Mouse (Mus musculus) right cerebral cortex, postnatal 4 days (tissue): ENCODE measurements around the gene Nkx2-3.

Experiments used
- DNase-seq: peaks from one replicate; pipeline ENCODE4 v3.0.0-alpha.2; 2022

The Nkx2-3 gene

DNA sequence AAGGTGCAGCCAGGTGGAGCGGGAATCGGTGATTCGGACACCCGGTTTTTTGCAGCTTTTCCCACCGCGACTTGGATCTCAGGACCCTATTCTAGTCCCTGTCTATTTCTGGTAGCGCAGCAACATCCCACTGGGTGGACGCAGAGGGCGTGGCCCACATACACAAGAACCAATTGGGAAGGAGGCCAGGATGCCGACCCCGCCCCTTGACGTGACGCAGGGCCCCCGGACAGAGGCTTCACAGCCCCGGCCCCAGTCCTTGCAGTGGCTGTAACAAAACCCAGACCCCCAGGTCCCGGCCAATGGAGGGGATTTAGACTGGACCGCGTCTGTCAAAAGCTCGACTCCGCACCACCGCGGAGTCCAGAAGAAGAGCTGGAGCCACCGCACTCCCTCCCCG, at the start of gene Nkx2-3:
Nkx2-3 (plus strand) TSS at position 275 of the 400 bp plus-strand sequence.
- DNase-seq: no peak

DNA sequence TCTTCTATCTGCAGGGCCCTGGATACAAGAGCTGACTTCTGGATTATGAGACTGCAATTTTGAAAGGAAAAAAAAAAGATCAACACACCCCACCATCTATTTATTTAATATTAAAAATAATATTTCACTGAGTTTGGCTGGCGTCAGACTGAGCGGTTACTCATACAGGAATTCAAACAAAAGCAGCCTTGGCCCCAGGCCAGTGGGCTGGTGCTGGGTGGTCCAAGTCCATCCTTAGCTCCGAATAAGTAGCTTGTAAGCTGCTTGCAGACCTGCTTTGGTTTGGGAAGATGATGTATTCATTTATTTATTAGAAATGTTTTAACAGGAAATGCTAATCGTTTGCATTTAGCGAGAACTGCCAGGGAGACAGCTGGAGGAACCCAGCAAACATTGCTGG, 49.0 kb upstream of the Nkx2-3 start:
- no peak for DNase-seq

DNA sequence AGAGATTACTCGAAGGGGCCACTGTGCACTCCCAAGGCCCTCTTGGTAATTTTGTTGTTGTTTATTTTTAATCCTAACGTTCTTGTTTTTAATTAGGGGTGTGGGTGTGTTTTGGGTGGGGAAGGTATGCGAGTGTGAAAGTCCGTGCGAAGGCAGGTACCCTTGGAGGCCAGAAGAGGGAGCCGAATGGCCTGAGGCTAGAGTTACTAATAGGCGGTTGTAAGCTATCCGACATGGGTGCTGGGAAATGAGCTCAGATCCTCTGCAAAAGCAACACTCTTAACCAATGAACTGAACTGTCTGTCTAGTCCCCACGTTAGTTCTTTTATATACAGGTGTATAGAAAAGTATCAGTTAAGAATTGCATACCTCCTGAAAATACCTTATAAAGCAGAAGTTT, 43.8 kb upstream of the Nkx2-3 start:
- no peak for DNase-seq

DNA sequence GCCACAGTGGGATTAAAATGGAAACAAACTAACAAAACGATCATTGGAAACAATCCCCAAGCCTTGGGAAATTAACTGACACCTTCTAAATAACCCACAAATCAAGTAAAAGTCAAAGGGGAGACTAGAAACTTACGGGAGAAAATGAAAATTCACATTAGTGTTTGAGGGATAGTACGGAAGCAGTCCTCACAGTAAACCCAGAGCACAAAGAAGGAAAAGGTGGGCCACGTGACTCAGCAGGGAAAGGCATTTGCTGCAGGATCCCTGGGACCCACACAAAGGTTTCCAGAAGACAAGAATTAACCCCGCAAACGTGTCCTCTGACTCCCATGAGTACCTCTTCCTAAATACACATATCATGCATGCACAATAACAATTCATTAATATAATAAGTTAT, 43.0 kb upstream of the Nkx2-3 start:
- no peak for DNase-seq

DNA sequence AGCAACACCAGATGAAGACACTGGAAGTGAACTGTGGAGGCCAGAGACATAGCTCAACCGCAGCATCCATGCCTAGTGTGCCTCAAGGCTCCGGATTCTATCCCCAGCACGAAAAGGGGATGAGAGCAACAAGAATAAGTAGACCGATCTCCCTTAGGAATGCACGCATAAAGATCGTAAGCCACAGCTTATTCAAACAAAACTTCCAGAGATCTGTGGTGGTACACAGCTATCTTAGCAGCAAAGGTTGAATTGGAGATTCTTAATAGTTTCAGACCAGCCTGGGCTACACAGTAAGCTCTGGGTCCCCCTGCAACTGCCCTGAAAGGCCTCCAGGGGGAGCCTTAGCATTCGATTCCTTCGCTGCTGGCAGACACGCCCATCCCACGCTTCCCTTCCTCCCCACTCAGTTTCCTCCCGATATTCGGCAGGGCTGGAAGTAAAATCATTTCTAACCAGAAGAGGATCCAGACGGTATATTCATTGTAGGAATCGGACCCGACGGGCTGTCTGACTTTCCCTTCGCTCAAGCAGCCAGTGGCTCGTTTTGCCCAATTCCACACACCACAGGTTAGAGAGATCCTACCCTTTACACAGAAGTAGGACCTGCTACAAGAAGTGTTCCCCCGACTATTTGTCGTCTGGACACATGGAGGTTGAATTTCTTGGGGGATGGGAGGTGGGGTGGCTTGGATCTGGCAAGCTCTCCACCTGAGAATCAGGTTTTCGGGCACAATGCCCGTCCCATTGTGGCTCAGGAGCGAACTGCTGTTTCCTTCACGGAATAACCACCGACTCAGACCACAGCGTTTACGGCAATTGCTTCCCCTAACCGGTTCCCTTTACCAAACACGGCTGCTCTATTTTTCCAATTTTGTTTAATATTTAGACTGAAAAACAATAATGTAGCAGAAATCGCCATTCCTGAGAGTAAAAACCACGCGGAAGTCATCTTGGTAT, 41.0 kb upstream of the Nkx2-3 start:
- DNase-seq: peak; percentile 75

DNA sequence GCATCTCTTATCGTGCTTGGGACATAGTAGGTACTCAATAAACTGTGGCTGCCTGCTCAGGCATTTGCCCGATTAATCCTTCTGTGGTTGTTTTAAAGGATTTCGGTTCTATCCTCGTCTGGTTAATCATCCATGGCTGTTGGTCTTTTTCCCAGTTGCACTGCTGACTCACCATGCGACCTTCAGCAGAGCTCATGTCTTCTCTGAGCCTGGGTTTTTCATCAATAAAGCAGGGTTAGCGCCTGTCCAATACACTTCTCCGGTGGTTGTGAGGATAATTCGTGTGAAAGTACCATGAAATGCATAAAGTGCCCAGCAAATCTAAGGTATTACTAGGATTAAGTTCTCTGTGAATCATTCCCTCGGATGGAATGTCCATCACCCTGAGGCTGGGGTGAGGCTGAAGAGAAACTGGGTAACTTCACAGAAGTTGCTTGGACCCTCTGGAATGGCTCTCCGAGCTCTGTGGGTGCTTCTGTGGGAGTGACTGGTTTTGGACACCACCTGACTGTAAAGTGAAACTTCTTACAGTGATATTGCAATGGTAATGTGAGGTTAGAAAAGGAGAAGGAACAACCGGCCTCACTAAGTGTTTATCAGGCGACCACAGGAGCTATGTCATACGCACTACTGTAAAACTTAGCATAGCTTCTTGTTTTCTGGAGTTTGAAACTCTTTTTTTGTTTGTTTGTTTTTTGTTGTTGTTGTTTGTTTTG, 32.9 kb upstream of the Nkx2-3 start:
- no peak for DNase-seq

DNA sequence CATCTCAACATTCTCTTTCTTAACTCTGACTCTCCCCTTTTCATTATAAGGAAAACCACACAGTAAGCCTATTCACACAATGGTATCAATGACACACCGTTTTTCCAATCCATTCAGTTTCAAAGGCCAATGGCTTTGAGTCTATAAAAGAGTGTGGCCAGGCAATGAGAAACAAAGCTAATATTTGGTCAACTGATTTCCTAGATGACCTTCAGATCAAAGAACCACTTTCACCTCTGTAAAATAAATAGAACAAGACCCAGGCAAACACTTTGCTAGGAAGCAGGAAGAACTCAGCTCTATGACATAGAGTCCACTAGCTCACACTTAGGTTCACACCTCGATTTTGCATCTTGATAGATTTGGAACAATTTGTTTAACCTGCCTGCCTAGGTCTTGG, 30.9 kb upstream of the Nkx2-3 start:
- no peak for DNase-seq

DNA sequence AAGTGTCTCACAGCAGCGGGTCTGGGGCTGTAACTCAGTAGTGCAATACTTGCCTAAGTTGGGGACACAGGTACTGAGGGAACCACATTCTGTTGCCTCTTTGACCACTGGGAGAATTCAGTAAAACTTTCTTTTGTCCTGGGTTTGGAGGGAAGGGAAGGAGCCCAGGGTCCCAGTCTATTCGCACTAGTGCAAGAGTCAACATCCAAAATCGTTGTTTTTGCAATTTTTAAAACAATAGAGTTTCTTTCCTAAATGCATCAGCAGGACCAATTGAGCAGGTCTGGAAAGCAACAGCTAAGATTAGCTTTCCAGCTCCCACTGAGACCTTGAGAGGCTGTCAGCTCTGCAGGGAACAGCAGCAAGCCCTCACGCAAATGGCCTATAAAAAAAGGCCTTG, 28.9 kb upstream of the Nkx2-3 start:
- no peak for DNase-seq

DNA sequence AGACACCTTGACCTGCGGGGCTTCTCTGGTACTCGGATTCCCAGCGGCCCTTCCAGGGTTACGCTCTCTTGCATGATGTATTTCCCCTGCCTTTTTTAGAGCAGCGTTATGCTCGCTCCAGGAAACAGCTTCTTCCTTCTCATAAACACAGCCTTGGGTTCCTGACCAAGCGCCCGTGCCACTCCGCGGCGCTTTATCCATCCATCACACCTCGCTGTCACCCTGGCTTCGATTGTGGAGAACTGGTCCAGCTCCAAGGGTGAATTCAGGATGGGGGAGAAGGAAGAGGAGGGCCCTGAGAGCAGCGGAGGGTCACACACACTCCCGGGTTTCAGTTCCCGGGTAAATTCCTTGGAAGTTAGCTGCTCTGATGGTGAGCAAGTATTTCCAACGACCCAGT, 28.5 kb upstream of the Nkx2-3 start:
- no peak for DNase-seq

DNA sequence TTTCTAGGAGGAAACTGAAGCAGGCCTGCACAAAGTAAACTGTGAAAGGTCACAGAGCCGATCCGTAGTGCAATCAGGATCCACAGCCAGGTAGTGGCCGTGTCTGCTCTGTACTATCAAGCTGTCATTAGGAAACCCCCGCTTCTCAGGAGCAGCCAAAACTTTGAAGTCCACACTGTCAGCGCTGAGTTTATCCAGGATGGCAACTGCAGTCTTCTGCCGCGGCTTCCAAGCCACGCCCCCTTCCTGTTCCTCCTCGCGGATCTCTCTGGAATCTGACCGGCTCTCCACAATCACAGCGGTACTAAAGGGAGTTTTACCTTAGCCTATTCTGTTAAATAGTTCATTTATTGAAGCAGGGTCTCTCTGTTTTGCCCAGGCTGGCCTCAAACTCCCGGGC, 27.3 kb upstream of the Nkx2-3 start:
- no peak for DNase-seq

DNA sequence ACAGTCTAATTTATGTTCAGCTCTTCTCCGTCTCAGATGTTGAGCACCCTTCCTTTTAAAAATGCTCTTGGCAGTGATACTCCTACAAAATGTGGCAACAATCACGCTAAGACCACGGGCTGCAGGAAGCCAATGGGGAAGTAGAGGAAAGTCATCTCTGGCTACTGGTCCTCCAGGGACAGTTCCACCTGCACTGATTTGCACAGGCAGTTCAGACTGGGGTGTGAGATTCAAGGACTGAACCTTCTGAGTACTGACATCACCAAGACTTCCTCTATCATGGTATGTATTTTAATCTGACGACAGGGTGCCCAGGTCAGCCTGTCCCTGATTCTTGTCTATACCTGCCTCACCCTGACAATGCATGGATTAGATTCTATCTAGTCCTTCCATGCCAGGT, 20.1 kb upstream of the Nkx2-3 start:
- no peak for DNase-seq

DNA sequence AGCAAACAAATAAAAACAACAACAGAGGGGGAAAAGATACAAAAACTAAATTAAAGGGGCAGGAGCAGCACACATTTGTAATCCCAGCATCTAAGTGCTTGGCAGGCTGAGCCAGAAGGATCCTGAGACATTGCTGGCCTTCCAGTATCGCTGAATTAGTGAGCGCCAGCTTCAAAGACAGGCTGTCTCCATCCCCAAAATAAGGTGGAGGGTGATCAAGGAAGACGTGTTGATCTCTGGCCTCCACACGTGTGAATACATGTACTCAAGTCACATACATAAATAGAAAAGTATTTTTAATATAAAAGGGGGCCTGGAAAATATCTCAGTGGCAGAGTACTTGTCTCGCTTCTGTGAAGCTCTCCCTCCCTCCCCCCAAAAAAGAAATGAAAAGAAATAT, 15.1 kb upstream of the Nkx2-3 start:
- DNase-seq: no peak

DNA sequence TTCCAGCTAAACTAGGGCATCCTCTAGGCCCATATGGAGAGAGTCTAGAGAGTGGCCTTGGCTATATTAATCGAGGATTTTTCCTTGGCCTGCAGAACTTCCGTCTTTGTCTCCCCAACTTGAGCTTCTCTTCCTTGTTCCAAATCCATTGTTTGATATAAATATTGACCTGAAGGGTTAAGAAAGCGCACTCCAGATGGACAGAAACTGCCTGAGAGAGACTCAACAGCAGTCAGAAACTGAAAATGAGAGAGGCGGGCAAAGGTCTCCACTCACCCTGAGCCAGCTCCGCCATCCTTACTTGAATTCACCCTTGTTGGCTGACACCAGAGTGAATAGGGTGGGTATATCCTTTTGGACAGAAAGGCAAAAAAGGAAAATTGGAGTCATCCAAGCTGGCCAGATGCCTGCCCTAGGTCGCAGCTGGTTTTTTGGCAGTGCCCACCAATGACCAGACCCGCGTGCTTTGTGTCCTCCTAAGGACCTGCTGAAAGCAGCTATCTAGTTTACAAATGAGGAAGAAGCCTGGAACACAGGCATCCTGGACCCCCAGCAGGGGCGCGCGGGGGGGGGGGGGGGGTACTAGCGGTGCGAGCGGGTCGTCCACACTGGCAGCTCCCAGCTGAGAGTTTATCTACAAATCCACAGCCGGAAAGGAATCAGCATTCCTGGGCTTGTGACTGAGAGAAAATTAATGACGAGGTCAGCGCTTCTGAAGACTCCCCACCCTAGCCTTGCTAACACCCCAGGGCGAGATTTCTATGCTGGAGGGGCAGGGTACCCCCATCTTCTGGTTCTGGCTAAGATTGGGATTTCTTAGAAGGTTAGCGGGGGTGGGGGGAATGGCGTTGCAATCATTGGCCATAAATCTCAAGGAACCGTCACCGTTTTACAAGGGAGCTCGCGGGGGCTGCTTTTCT, 13.1 kb upstream of the Nkx2-3 start:
- DNase-seq: no peak

DNA sequence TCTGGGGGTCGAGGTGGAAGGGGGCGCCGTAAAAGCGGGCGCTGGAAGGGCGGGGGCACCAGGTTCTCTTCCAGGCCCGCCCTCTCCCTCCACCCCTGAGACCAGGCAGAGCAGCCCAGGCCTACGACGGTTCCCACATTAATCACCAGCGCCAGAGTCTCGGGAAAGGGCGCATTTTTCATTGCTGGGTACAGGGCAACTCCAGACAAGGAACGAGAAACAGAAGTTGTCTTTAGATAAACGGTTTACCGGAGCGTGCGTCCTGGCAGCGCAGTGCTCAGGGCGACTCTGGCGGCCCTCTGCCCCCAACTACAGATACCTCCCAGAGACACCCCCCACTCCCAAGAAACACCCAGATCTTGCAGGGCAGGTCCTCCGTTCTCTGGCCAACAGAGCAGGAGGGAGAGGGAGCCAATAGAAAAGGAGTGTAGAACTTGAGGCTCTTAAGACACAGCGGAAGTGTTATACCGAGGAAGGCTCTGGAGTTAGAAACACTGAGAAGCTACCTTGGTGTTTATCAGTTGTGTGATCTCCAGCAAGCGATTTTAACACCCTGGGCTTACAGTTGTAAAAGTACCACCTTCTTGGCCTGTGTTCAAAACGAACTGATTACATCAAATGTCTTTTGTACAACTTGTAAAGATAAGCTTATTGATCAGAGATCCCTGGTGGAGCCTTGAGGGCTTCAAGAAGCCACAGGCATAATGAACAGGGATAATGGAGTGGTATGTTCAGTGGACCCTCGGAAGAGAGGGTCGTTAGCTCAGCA, 12.2 kb upstream of the Nkx2-3 start:
- DNase-seq: no peak

DNA sequence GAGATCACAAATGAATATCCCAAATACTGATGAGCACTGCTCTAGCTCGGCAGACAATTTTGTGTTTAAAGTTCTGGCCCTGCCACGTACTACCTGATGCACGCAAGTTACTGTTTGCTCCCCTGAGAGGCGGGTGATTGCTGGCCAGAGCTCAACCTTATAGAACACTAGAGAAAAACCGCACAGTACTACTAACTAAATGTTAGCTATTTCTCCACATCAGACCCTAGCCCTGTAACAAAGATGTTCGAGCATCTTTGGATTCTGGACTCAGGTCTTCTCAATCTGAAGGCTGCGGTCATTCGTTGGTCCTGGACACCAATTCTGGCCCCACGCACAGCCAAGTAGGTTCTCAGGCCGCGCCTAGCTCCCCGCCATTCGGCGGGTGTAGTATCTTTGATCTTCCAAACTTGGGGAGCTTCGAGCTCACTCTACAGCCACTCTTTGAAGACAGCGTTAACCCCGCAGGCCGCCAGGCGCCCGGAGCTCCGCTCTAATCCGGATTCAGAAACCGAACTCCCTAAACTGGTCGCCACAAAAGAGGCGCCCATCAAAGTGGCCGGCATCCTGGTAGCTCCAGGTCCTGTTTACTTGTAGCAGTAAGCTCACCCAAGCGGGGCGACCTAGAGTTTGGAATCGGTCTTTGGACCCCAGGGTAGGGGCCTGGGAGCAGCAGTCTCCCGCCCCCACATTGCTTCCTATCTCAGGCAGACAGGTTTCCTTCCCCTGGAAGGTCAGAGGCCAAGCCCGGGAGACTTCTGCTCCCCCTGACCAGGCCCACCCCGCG, 11.4 kb upstream of the Nkx2-3 start:
- DNase-seq: no peak

DNA sequence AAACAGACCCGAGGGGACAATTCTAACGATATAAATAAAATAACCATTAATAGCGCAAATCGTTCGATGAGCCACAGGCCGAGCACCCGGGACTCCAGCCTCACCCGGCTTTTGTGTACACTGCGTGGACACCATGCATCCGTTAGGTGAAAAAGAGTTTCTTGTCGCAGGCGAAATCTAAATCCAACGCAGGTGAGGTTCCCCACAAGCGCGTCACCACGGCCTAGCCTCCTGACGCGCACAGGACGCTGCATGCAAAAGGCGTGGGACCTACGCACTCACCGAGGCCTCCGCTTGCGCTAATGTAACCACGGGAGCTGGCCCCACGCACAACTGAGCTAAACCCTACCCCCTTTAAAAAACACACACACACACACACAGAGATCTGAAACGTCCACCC, 10.7 kb upstream of the Nkx2-3 start:
- no peak for DNase-seq

DNA sequence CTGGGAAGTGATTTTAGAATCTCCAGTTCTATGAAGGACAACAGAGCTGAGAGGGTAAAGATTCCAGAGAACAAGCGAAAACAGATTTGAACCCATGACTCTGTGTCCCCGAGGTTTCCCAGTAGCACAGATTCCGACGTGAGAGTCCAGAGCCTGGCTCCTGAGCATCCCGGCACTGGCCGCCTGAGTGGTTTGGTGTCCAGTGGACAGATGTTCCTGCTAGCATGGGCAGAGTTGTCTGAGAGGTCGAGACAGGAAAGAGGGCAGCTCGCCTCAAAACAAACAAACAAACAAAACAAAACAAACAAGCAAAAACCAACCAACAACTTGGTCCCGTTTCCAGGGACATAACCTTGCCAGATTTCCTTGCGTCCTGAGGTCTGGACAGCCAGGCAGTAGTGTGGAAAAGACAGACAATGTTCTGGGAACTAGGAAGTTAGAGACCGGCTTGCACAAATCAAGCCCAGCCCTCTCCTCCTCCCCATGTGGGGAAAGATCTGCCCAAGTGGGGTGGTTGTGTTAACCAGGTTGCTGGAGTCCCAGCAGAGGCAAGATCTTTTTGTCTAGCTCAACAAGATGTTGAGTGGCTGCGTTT, 10.0 kb upstream of the Nkx2-3 start:
- DNase-seq: no peak

DNA sequence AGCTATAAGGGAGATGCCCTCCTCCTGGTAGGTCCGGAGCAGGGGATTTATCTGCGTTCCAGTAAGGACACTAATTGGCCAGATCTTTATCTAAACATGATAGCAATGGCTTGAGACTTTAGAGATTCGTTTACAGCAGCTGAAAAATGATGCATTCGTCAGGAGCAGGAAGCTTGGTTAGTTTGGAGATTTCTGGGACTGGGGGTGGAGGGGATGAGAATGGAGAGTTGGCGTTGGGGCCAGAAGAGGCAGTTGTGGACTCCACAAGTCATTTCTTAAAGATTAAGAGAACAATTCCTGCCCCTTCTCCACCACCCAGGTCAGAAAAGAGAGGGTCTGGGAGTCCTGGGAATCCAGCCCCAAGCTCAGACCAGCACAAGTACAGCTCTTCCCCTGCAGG, 8.6 kb upstream of the Nkx2-3 start:
- DNase-seq: no peak

DNA sequence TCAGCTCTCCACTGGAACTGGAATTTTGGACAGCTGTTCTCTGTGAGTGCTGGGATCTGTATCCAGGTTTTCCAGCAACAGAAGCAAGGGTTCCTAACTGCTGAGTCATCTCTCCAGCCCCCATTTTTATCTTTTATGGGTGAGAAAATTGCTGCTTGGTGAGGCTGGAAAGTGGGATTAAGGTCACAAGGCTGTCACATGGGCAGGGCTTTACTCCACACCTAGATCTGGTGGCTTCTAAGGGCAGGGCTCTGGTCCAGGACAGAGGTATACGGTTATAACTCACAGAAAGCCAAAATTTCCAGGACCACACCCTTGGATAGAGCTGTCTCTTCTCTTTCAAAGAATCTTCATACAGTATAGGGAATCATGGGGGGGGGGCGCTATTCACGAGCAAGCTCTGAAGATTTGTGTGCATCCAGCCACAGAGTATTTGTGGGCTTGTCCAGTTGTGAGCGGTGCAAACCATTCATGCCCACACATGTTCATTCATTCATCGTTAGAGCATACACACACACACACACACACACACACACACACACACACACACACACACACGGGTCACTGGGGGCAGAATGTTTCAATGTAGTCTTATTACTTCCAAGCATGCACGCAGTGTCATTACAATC, 7.5 kb upstream of the Nkx2-3 start:
- no peak for DNase-seq

DNA sequence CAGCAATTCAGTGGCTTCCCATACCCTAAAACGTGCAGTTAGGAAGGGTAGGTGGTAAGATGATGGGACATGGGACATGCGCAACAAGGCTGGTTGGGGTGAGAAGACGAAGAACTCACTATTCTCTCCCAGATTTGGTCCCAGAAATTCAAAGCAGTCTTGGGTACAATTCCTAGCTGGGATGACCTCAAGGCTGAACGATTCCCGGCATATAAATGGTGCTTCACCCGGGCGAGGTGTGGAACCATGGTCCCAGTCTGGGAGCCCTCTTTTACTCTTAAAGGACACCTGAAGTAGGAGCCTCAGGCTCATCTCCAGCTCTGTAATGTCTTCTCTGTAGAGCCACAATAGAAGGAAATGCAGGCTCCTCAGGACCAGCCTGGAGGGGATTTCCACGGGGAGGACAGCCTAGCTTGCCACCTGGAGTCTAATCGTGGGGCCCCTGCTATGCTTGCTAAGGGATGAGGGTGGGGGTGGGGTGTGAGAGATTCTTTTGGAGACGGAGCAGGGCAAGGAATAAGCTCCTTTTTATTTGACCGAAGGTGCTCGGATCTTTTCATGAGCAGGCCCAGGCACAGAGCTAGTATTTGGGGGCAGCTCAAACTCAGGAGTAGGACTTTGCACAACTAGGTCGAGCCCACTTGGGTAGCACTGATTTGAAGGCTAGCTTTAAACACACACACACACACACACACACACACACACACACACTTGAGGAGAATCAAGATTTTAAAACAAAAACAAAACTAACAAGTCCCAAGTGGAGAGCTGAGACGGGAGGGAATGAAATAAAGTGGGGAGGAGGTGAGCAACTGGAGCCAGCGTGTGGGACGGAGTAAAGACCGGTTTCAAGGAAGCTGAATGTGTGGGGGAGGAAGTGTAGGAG, 6.2 kb upstream of the Nkx2-3 start:
- DNase-seq: no peak
